Mouse (Mus musculus) kidney, adult 2 months (tissue): ENCODE measurements around the gene Rbm20. TPM values are rescaled to one million over a fixed set of nuclear protein-coding genes. Genes with fewer than 3 reads are reported as not detected.

Experiments
- DNase-seq: peaks from one replicate; pipeline ENCODE4 v3.0.0; 2021
- H3K27ac ChIP-seq: fragments of 200-500 bp; 2 replicates; pipeline ENCODE4 v1.5.1; 2012; ENCODE audit warnings: low read depth, low read length, control low read depth, inconsistent platforms; ENCODE audit not compliant: insufficient read depth
- H3K27me3 ChIP-seq: fragments of 200-500 bp; replicated peaks from 2 replicates; pipeline ENCODE4 v1.6.1; 2012; ENCODE audit warnings: mild to moderate bottlenecking, moderate library complexity, low read length, inconsistent platforms; ENCODE audit not compliant: control insufficient read depth, insufficient read depth
- H3K36me3 ChIP-seq: fragments of 200-500 bp; 2 replicates; pipeline ENCODE4 v1.6.1; 2012; ENCODE audit warnings: mild to moderate bottlenecking, moderate library complexity, low read length, inconsistent platforms; ENCODE audit not compliant: control insufficient read depth, insufficient read depth
- H3K4me1 ChIP-seq: fragments of 200-500 bp; 2 replicates; pipeline ENCODE4 v1.6.1; 2011; ENCODE audit warnings: low read length; ENCODE audit not compliant: control insufficient read depth, insufficient read depth
- H3K4me3 ChIP-seq: fragments of 200-500 bp; 2 replicates; pipeline ENCODE4 v1.5.1; 2011; ENCODE audit warnings: mild to moderate bottlenecking, low read depth, low read length, control low read depth; ENCODE audit not compliant: insufficient read depth
- CTCF ChIP-seq: fragments of 200-500 bp; conservative IDR thresholded peaks from 2 replicates; pipeline ENCODE4 v1.5.1; 2011; ENCODE audit warnings: low read depth, mild to moderate bottlenecking, control low read depth, low read length, moderate library complexity, mixed read lengths; ENCODE audit not compliant: insufficient read depth, insufficient read length
- POLR2A ChIP-seq: fragments of 200-500 bp; IDR thresholded peaks from one replicate; pipeline ENCODE4 v1.6.1; 2011; ENCODE audit warnings: low read depth, low read length, control low read depth
- WGBS: fragments of 180-500 bp; shearing (Covaris S2); methylation state at CpG from one replicate; pipeline ENCODE4 v1.1.7; 2018; 5-methylcytosine and 5-hydroxymethylcytosine counted together
- polyA plus RNA-seq: library from polyadenylated mRNA; depleted of rRNA; stranded (reverse); fragments of >200 nt; gene quantifications from 2 replicates; pipeline ENCODE4 v1.2.3, GENCODE M21; 2012

The Rbm20 gene
- polyA plus RNA-seq, 1 experiment: 4.3 TPM

GRCm38 (mm10) chr19:53831164-53831448, 154.0 kb downstream of the Rbm20 start:
- no peak for TF ChIP-seq CTCF
- TF ChIP-seq POLR2A: no peak
- Histone ChIP-seq H3K4me3 (no peak overlapping the region), H3K27me3 (no peaks in the 10 kb centered on the region), H3K36me3 (no peaks in the 10 kb centered on the region), H3K4me1 (peaks cover 3% of the 10 kb centered on the region), H3K27ac (no peak overlapping the region)
- DNase-seq: no peak
- 33% methylated on average over 3 of the region's 3 CpGs for WGBS

GRCm38 (mm10) chr19:53832512-53832911, 155.4 kb downstream of the Rbm20 start:
- Histone ChIP-seq H3K27me3 (no peaks in the 10 kb centered on the region), H3K36me3 (no peaks in the 10 kb centered on the region), H3K4me1 (peaks cover 10% of the 10 kb centered on the region), H3K27ac (no peak overlapping the region), H3K4me3 (no peak overlapping the region)
- DNase-seq: no peak
- WGBS: 50% methylated on average over 7 of the region's 7 CpGs
- TF ChIP-seq CTCF: no peak
- TF ChIP-seq POLR2A: no peak

- Histone ChIP-seq H3K36me3 (no peaks in the 10 kb centered on the region), H3K4me3 (no peak overlapping the region), H3K4me1 (peaks cover 10% of the 10 kb centered on the region), H3K27me3 (no peaks in the 10 kb centered on the region), H3K27ac (no peak overlapping the region)
- DNase-seq: no peak
- WGBS: 67% methylated on average over 8 of the region's 8 CpGs
- TF ChIP-seq POLR2A (no peak), CTCF (no peak)
Observed at GRCm38 (mm10) chr19:53833745-53834369, 156.8 kb downstream of the Rbm20 start.

- TF ChIP-seq POLR2A (no peak), CTCF (no peak)
- H3K4me1 ChIP-seq: peaks cover 10% of the 10 kb centered on the region
- no peaks in the 10 kb centered on the region for H3K36me3 ChIP-seq
- 40% methylated on average over 6 of the region's 6 CpGs for WGBS
- H3K27me3 ChIP-seq: no peaks in the 10 kb centered on the region
- no peak overlapping the region for H3K4me3 ChIP-seq
- H3K27ac ChIP-seq: peak overlapping the region; percentile 29
- DNase-seq: peak; percentile 66
Observed at GRCm38 (mm10) chr19:53836569-53837454, 159.7 kb downstream of the Rbm20 start.

GRCm38 (mm10) chr19:53838850-53839249, 161.7 kb downstream of the Rbm20 start:
- no peak overlapping the region for H3K4me3 ChIP-seq

GRCm38 (mm10) chr19:53839837-53840236, 162.7 kb downstream of the Rbm20 start:
- H3K27ac ChIP-seq: no peak overlapping the region
- peaks cover 7% of the 10 kb centered on the region for H3K4me1 ChIP-seq
- no peak overlapping the region for H3K4me3 ChIP-seq
- WGBS: 82% methylated on average over 6 of the region's 6 CpGs
- no peaks in the 10 kb centered on the region for H3K27me3 ChIP-seq
- TF ChIP-seq CTCF (no peak), POLR2A (no peak)
- H3K36me3 ChIP-seq: no peaks in the 10 kb centered on the region
- no peak for DNase-seq

More at GRCm38 (mm10) chr19:53838850-53839249, 161.7 kb downstream of the Rbm20 start:
- no peak for DNase-seq
- Histone ChIP-seq H3K27ac (no peak overlapping the region), H3K27me3 (no peaks in the 10 kb centered on the region), H3K36me3 (no peaks in the 10 kb centered on the region), H3K4me1 (peaks cover 7% of the 10 kb centered on the region)
- TF ChIP-seq POLR2A (no peak), CTCF (peak; percentile 25; the same call in 1 of the 2 replicates)
- WGBS: 57% methylated on average over 9 of the region's 9 CpGs

- peak; percentile 59 for TF ChIP-seq CTCF
- TF ChIP-seq POLR2A: no peak
- Histone ChIP-seq H3K4me3 (no peak overlapping the region), H3K27me3 (no peaks in the 10 kb centered on the region), H3K4me1 (peaks cover 2% of the 10 kb centered on the region; the same call in 1 of the 2 replicates), H3K27ac (no peak overlapping the region), H3K36me3 (no peaks in the 10 kb centered on the region)
- WGBS: 78% methylated on average over 8 of the region's 8 CpGs
- peak; percentile 38 for DNase-seq
Observed at GRCm38 (mm10) chr19:53841915-53842314, 164.8 kb downstream of the Rbm20 start.
